In genomic region chr1:59142809-59143208, GRCm38 (mm10) we compare ENCODE assay signal across 9 mouse cellular contexts. TPM values are rescaled to one million over a fixed set of nuclear protein-coding genes. Genes with fewer than 3 reads are reported as not detected.
DNase-seq lines count a peak whose midpoint lies in the region; ATAC-seq and TF ChIP-seq lines count a peak whose summit lies in the region.
"Had no signal": no experiment of that assay in that cellular context is flagged by ENCODE, and none has a peak within 500 bp of the region (broad histone marks: within the 10 kb centered on the region; RNA-seq: fewer than 3 reads in every experiment).

No protein-coding gene starts in this region.

- peak; percentile 76 for TF ChIP-seq CTCF in kidney, adult 2 months (conservative IDR thresholded peaks at IDR 0.05; ENCODE audit: insufficient read depth, insufficient read length, low read depth, low read length)
- peak; percentile 53 for TF ChIP-seq CTCF in E14TG2a.4 (conservative IDR thresholded peaks at IDR 0.05; ENCODE audit: low read length)

- no peak overlapping the region for H3K9ac ChIP-seq in kidney, embryonic 15.5 days

- H3K4me3 ChIP-seq in kidney, adult 2 months (ENCODE audit: insufficient read depth, low read depth, low read length) = no peak overlapping the region
- H3K4me3 ChIP-seq in kidney, embryonic 15.5 days (replicated peaks) = no peak overlapping the region
- no peak overlapping the region for H3K4me3 ChIP-seq in E14TG2a.4 (replicated peaks; ENCODE audit: low read length)
- no peak overlapping the region for H3K4me3 ChIP-seq in limb, embryonic 10.5 days

- no peaks in the 10 kb centered on the region for H3K4me1 ChIP-seq in kidney, adult 2 months (ENCODE audit: control insufficient read depth, insufficient read depth, low read length)
- no peaks in the 10 kb centered on the region for H3K4me1 ChIP-seq in kidney, embryonic 15.5 days
- no peaks in the 10 kb centered on the region for H3K4me1 ChIP-seq in E14TG2a.4 (replicated peaks; ENCODE audit: low read depth, low read length)
- H3K4me1 ChIP-seq in limb, embryonic 10.5 days = no peaks in the 10 kb centered on the region

- no peak overlapping the region for H3K27ac ChIP-seq in kidney, adult 2 months (ENCODE audit: insufficient read depth, low read depth, low read length)
- no peak overlapping the region for H3K27ac ChIP-seq in kidney, embryonic 15.5 days
- H3K27ac ChIP-seq in limb, embryonic 10.5 days = no peak overlapping the region

- no peaks in the 10 kb centered on the region for H3K36me3 ChIP-seq in kidney, adult 2 months (ENCODE audit: control insufficient read depth, insufficient read depth, low read length)
- H3K36me3 ChIP-seq in kidney, embryonic 15.5 days = no peaks in the 10 kb centered on the region
- H3K36me3 ChIP-seq in E14TG2a.4 (ENCODE audit: insufficient read depth, low read length) = no peaks in the 10 kb centered on the region
- no peaks in the 10 kb centered on the region for H3K36me3 ChIP-seq in limb, embryonic 10.5 days

- ATAC-seq in kidney, embryonic 15.5 days (replicated peaks; ENCODE audit: low FRiP score) = no peak
- 0 out of 2 replicates have a peak, but pooled peaks have one; percentile 63 for ATAC-seq in erythroid progenitor cell, adult 5-6 weeks (replicated peaks; ENCODE audit: low FRiP score, poor library complexity, severe bottlenecking)

- DNase-seq in kidney, adult 2 months = peak; percentile 82
- peak; percentile 67 to 69 for DNase-seq in adrenal gland, adult 18-20 months (ENCODE audit: low spot score in 2 of 2)
- peak; percentile 68 for DNase-seq in limb, embryonic 10.5 days (ENCODE audit: low spot score)
- peak; percentile 41 for DNase-seq in ovary, postnatal 14 days (ENCODE audit: low spot score)
- DNase-seq in urinary bladder, postnatal 36 days (ENCODE audit: low spot score in 2 of 2) = peak; percentile 50 to 56

- no peaks in the 10 kb centered on the region for H3K27me3 ChIP-seq in kidney, adult 2 months (replicated peaks; ENCODE audit: control insufficient read depth, insufficient read depth, low read length)
- no peaks in the 10 kb centered on the region for H3K27me3 ChIP-seq in kidney, embryonic 15.5 days
- H3K27me3 ChIP-seq in E14TG2a.4 (ENCODE audit: insufficient read depth, low read length) = no peaks in the 10 kb centered on the region
- no peaks in the 10 kb centered on the region for H3K27me3 ChIP-seq in limb, embryonic 10.5 days (ENCODE audit: low read depth, poor library complexity, severe bottlenecking)

- H3K9me3 ChIP-seq in kidney, embryonic 15.5 days (replicated peaks) = no peaks in the 10 kb centered on the region
- no peaks in the 10 kb centered on the region for H3K9me3 ChIP-seq in E14TG2a.4 (ENCODE audit: low read length)
- no peaks in the 10 kb centered on the region for H3K9me3 ChIP-seq in limb, embryonic 10.5 days (replicated peaks)

- no peak for TF ChIP-seq POLR2A in kidney, adult 2 months (IDR thresholded peaks at IDR 0.05; ENCODE audit: low read depth, low read length)

- H3K4me2 ChIP-seq in kidney, embryonic 15.5 days = no peak overlapping the region

RNA-seq across cellular contexts. Expression of gene Mpp4, which starts 20.4 kb away (rescaled TPM):
- 2.6 TPM in 2 replicates for polyA plus RNA-seq in kidney, adult 2 months (2012; rRNA removed)
- polyA plus RNA-seq in kidney, embryonic 15.5 days (2015; fragmentation: Nextera tagmentation; extraction: Ambion mirVana) = 0.27 and 0.35 TPM in 2 replicates
- total RNA-seq in adrenal gland, adult 18-20 months (2021) = under 1 TPM; 0.17 to 0.38 TPM
- 1.7 and 4.0 TPM in 2 replicates for total RNA-seq in erythroid progenitor cell, adult 5-6 weeks (2015; ENCODE audit: low replicate concordance)
- 1.9 TPM in 1 of 2 replicates, not detected in the other for total RNA-seq in erythroid progenitor cell, adult 5-6 weeks (2017; ENCODE audit: low replicate concordance)
- 0.20 and 0.35 TPM in 2 replicates for polyA plus RNA-seq in limb, embryonic 10.5 days (2016; fragmentation: Nextera tagmentation; extraction: Ambion mirVana)

RNA-seq across cellular contexts. Expression of gene Tmem237, which starts 22.6 kb away (rescaled TPM):
- polyA plus RNA-seq in kidney, adult 2 months (2012; rRNA removed) = 9.6 and 10.3 TPM in 2 replicates
- 39.0 and 42.9 TPM in 2 replicates for polyA plus RNA-seq in kidney, embryonic 15.5 days (2015; fragmentation: Nextera tagmentation; extraction: Ambion mirVana)
- total RNA-seq in adrenal gland, adult 18-20 months (2021) = 10 to 100 TPM; 15.9 to 16.2 TPM
- 2.5 TPM in 1 of 2 replicates, not detected in the other for total RNA-seq in erythroid progenitor cell, adult 5-6 weeks (2015; ENCODE audit: low replicate concordance)
- 0.26 TPM in 1 of 2 replicates, not detected in the other for total RNA-seq in erythroid progenitor cell, adult 5-6 weeks (2017; ENCODE audit: low replicate concordance)
- polyA plus RNA-seq in limb, embryonic 10.5 days (2016; fragmentation: Nextera tagmentation; extraction: Ambion mirVana) = 34.0 and 36.5 TPM in 2 replicates

RNA-seq across cellular contexts. Expression of gene C2cd6, which starts 48.1 kb away (rescaled TPM):
- polyA plus RNA-seq in kidney, adult 2 months (2012; rRNA removed) = 0.06 TPM in 1 of 2 replicates, not detected in the other
- polyA plus RNA-seq in kidney, embryonic 15.5 days (2015; fragmentation: Nextera tagmentation; extraction: Ambion mirVana) = not detected in 2 replicates
- total RNA-seq in adrenal gland, adult 18-20 months (2021) = not detected
- not detected in 2 replicates for total RNA-seq in erythroid progenitor cell, adult 5-6 weeks (2015; ENCODE audit: low replicate concordance)
- not detected in 2 replicates for total RNA-seq in erythroid progenitor cell, adult 5-6 weeks (2017; ENCODE audit: low replicate concordance)
- not detected in 2 replicates for polyA plus RNA-seq in limb, embryonic 10.5 days (2016; fragmentation: Nextera tagmentation; extraction: Ambion mirVana)
- polyA plus RNA-seq: frontal cortex, adult 2 months had no signal
